Mouse (Mus musculus): ENCODE results near the gene Acot3.

The Acot3 gene

GRCm38 (mm10) chr12:84107012-84107411, 55.1 kb downstream of the Acot3 start:
- DNase-seq: no peak

DNA sequence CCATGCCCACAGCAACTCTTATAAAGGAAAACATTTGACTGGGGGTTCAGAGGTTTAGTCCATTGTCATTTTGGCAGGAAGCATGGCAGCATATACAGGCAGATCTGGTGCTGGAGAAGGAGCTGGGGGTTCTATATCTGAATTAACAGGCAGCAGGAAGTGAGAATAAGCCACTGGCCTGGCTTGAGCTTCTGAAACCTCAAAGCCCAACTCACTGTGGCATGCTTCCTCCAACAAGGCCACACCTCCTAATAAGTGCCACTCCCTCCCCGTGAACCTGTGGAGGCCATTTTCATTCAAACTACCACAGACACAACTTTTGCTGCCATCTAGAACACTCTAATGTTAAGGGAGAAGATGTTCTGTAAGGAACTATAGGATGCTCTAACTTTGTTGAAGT, 55.7 kb downstream of the Acot3 start:
- no peak for DNase-seq

GRCm38 (mm10) chr12:84109924-84110323, 58.0 kb downstream of the Acot3 start:
- no peak for DNase-seq

Measured in liver (tissue).